Mouse (Mus musculus): ENCODE data around the gene Gtf2e1. TPM values are rescaled to one million over a fixed set of nuclear protein-coding genes. Genes with fewer than 3 reads are reported as not detected.

The Gtf2e1 gene
- polyA plus RNA-seq (2012; rRNA removed), result 3.8 and 5.9 TPM in 2 replicates

GRCm38 (mm10) chr16:37539611-37540580, at the start of gene Gtf2e1, which contains the start of gene Rabl3:
Gene Gtf2e1, minus strand, starts transcription at chr16:37539789.
Gene Rabl3, plus strand, starts transcription at chr16:37539885.
- WGBS, result 1% methylated on average over 41 of the region's 41 CpGs
- DNase-seq (ENCODE audit: low read depth, low spot score), result peak; percentile 99

GRCm38 (mm10) chr16:37585129-37585563, 45.6 kb upstream of the Gtf2e1 start:
- WGBS, result 74% methylated on average over 8 of the region's 8 CpGs
- DNase-seq (ENCODE audit: low read depth, low spot score), result no peak

GRCm38 (mm10) chr16:37584218-37585035, 44.8 kb upstream of the Gtf2e1 start:
- peak; percentile 7 for DNase-seq (ENCODE audit: low read depth, low spot score)
- WGBS, result 6% methylated on average over 25 of the region's 25 CpGs

GRCm38 (mm10) chr16:37583801-37584200, 44.2 kb upstream of the Gtf2e1 start:
- WGBS, result 29% methylated on average over 6 of the region's 6 CpGs
- no peak for DNase-seq (ENCODE audit: low read depth, low spot score)

- 62% methylated on average over 3 of the region's 3 CpGs for WGBS
These were observed 43.7 kb upstream of the Gtf2e1 start for GRCm38 (mm10) chr16:37583306-37583705.

GRCm38 (mm10) chr16:37581901-37582300, 42.3 kb upstream of the Gtf2e1 start:
- no peak for DNase-seq (ENCODE audit: low read depth, low spot score)
- 75% methylated on average over 3 of the region's 3 CpGs for WGBS

More at GRCm38 (mm10) chr16:37583306-37583705, 43.7 kb upstream of the Gtf2e1 start:
- DNase-seq (ENCODE audit: low read depth, low spot score), result no peak

- 83% methylated on average over 4 of the region's 4 CpGs for WGBS
- DNase-seq (ENCODE audit: low read depth, low spot score), result no peak
These were observed 41.1 kb upstream of the Gtf2e1 start for GRCm38 (mm10) chr16:37580651-37581050.

GRCm38 (mm10) chr16:37579994-37580393, 40.4 kb upstream of the Gtf2e1 start, which contains the start of gene Hgd:
Gene Hgd, plus strand, starts transcription at chr16:37580153.
- DNase-seq (ENCODE audit: low read depth, low spot score), result no peak
- WGBS, result 33% methylated on average over 4 of the region's 4 CpGs

GRCm38 (mm10) chr16:37579591-37579990, 40.0 kb upstream of the Gtf2e1 start:
- 58% methylated on average over 1 of the region's 1 CpGs for WGBS

GRCm38 (mm10) chr16:37575325-37575724, 35.7 kb upstream of the Gtf2e1 start:
- 41% methylated on average over 3 of the region's 3 CpGs for WGBS
- DNase-seq (ENCODE audit: low read depth, low spot score), result no peak

More at GRCm38 (mm10) chr16:37579591-37579990, 40.0 kb upstream of the Gtf2e1 start:
- DNase-seq (ENCODE audit: low read depth, low spot score), result no peak

GRCm38 (mm10) chr16:37573061-37573460, 33.5 kb upstream of the Gtf2e1 start:
- no peak for DNase-seq (ENCODE audit: low read depth, low spot score)
- WGBS, result 90% methylated on average over 5 of the region's 5 CpGs

GRCm38 (mm10) chr16:37572117-37572754, 32.6 kb upstream of the Gtf2e1 start:
- WGBS, result 84% methylated on average over 12 of the region's 12 CpGs
- DNase-seq (ENCODE audit: low read depth, low spot score), result no peak

- DNase-seq (ENCODE audit: low read depth, low spot score), result no peak
- 85% methylated on average over 3 of the region's 3 CpGs for WGBS
These were observed 32.0 kb upstream of the Gtf2e1 start for GRCm38 (mm10) chr16:37571554-37571953.

- WGBS, result 92% methylated on average over 12 of the region's 12 CpGs
- no peak for DNase-seq (ENCODE audit: low read depth, low spot score)
These were observed 27.8 kb upstream of the Gtf2e1 start for GRCm38 (mm10) chr16:37567113-37568050.

- WGBS, result 63% methylated on average over 6 of the region's 6 CpGs
- DNase-seq (ENCODE audit: low read depth, low spot score), result no peak
These were observed 26.5 kb upstream of the Gtf2e1 start for GRCm38 (mm10) chr16:37566107-37566506.

- DNase-seq (ENCODE audit: low read depth, low spot score), result no peak
- 76% methylated on average over 1 of the region's 1 CpGs for WGBS
These were observed 25.5 kb upstream of the Gtf2e1 start for GRCm38 (mm10) chr16:37565117-37565516.

- 93% methylated on average over 5 of the region's 5 CpGs for WGBS
- no peak for DNase-seq (ENCODE audit: low read depth, low spot score)
These were observed 23.4 kb upstream of the Gtf2e1 start for GRCm38 (mm10) chr16:37562961-37563360.

- WGBS, result 89% methylated on average over 6 of the region's 6 CpGs
- DNase-seq (ENCODE audit: low read depth, low spot score), result no peak
These were observed 22.8 kb upstream of the Gtf2e1 start for GRCm38 (mm10) chr16:37562414-37562813.
